Comparison of ENCODE assay signal across 16 mouse cellular contexts in genomic region chr15:90346162-90346561, GRCm38 (mm10).
DNase-seq lines count a peak whose midpoint lies in the region; ATAC-seq and TF ChIP-seq lines count a peak whose summit lies in the region.
"Had no signal": no experiment of that assay in that cellular context is flagged by ENCODE, and none has a peak within 500 bp of the region (broad histone marks: within the 10 kb centered on the region; RNA-seq: fewer than 3 reads in every experiment).

No protein-coding gene starts in this region.

- no peak for ATAC-seq in heart, embryonic 15.5 days (replicated peaks; ENCODE audit: insufficient number of reproducible peaks, insufficient read depth, low FRiP score, low read depth)
- no peak for ATAC-seq in intestine, embryonic 14.5 days (replicated peaks; ENCODE audit: low FRiP score, low TSS enrichment, low read depth)
- no peak for ATAC-seq in liver, embryonic 14.5 days (ENCODE audit: insufficient read depth)
- no peak for ATAC-seq in megakaryocyte progenitor cell, adult 5-6 weeks (replicated peaks; ENCODE audit: poor library complexity)
- ATAC-seq: Patski had no signal

- no peaks in the 10 kb centered on the region for H3K27me3 ChIP-seq in heart, embryonic 15.5 days
- H3K27me3 ChIP-seq in liver, adult 2 months (ENCODE audit: control insufficient read depth, insufficient read depth, low read length), result no peaks in the 10 kb centered on the region
- no peaks in the 10 kb centered on the region for H3K27me3 ChIP-seq in intestine, embryonic 14.5 days (replicated peaks; ENCODE audit: control insufficient read depth, insufficient read depth, low read length)
- H3K27me3 ChIP-seq in liver, embryonic 14.5 days (ENCODE audit: control insufficient read depth, insufficient read depth, low read length), result no peaks in the 10 kb centered on the region
- H3K27me3 ChIP-seq: megakaryocyte, embryonic 14.5 days; neural tube, embryonic 13.5 days; Patski had no signal

- no peaks in the 10 kb centered on the region for H3K36me3 ChIP-seq in heart, embryonic 15.5 days
- H3K36me3 ChIP-seq in liver, adult 2 months (ENCODE audit: control insufficient read depth, insufficient read depth, low read length), result no peaks in the 10 kb centered on the region
- no peaks in the 10 kb centered on the region for H3K36me3 ChIP-seq in intestine, embryonic 14.5 days (ENCODE audit: control insufficient read depth, insufficient read depth, low read length)
- H3K36me3 ChIP-seq in liver, embryonic 14.5 days (replicated peaks; ENCODE audit: control insufficient read depth, insufficient read depth, low read depth), result no peaks in the 10 kb centered on the region
- H3K36me3 ChIP-seq: neural tube, embryonic 13.5 days had no signal

- no peak for DNase-seq in heart, postnatal 4 days
- DNase-seq in liver, adult 2 months (ENCODE audit: extremely low read depth, low read depth, low spot score), result peak; percentile 75
- no peak for DNase-seq in liver
- DNase-seq in intestine, embryonic 14.5 days (ENCODE audit: low spot score), result no peak
- no peak for DNase-seq in liver, embryonic 14.5 days (ENCODE audit: low read depth in 3 of 3, low spot score in 3 of 3)
- no peak for DNase-seq in thymus, postnatal 0 days (ENCODE audit: low spot score)
- DNase-seq: adrenal gland, postnatal 36 days; cerebellum, adult 9-11 months; lung, postnatal 10 days; right cerebral cortex, postnatal 14 days; thymus, postnatal 36 days had no signal

- H3K9me3 ChIP-seq in heart, embryonic 15.5 days (replicated peaks), result no peaks in the 10 kb centered on the region
- no peaks in the 10 kb centered on the region for H3K9me3 ChIP-seq in intestine, embryonic 14.5 days (ENCODE audit: control insufficient read depth, low read length)
- no peaks in the 10 kb centered on the region for H3K9me3 ChIP-seq in liver, embryonic 14.5 days (ENCODE audit: control insufficient read depth, low read length)

- H3K4me1 ChIP-seq in heart, embryonic 15.5 days (replicated peaks), result peaks cover 7% of the 10 kb centered on the region; the same call in 1 of the 2 replicates
- H3K4me1 ChIP-seq in liver, adult 2 months (ENCODE audit: control insufficient read depth, insufficient read depth, low read length), result peaks cover 23% of the 10 kb centered on the region; the same call in 1 of the 2 replicates
- no peaks in the 10 kb centered on the region for H3K4me1 ChIP-seq in intestine, embryonic 14.5 days (replicated peaks; ENCODE audit: control insufficient read depth, insufficient read depth, low read length)
- H3K4me1 ChIP-seq in liver, embryonic 14.5 days (replicated peaks; ENCODE audit: control insufficient read depth in 2 of 2, insufficient read depth in 2 of 2, low read length in 1 of 2), result no peaks in the 10 kb centered on the region
- H3K4me1 ChIP-seq: megakaryocyte, embryonic 14.5 days had no signal

- no peak overlapping the region for H3K9ac ChIP-seq in heart, embryonic 15.5 days
- H3K9ac ChIP-seq in liver, adult 2 months (ENCODE audit: low read depth, low read length), result peak overlapping the region; percentile 67; the same call in 1 of the 2 replicates
- no peak overlapping the region for H3K9ac ChIP-seq in intestine, embryonic 14.5 days (ENCODE audit: low read length)
- H3K9ac ChIP-seq in liver, embryonic 14.5 days (replicated peaks), result no peak overlapping the region
- H3K9ac ChIP-seq: neural tube, embryonic 13.5 days had no signal

- TF ChIP-seq POLR2A in liver, adult 2 months (IDR thresholded peaks at IDR 0.05; ENCODE audit: extremely low read depth, insufficient read depth, low read length), result no peak

- no peak overlapping the region for H3K4me3 ChIP-seq in heart, embryonic 15.5 days
- H3K4me3 ChIP-seq in liver, adult 2 months (ENCODE audit: insufficient read depth, low read depth, low read length), result peak overlapping the region; percentile 9; the same call in 1 of the 2 replicates
- H3K4me3 ChIP-seq in intestine, embryonic 14.5 days (ENCODE audit: low read depth, low read length), result no peak overlapping the region
- H3K4me3 ChIP-seq in liver, embryonic 14.5 days (ENCODE audit: insufficient read depth in 1 of 2, low read depth in 2 of 2, low read length in 2 of 2), result no peak overlapping the region
- H3K4me3 ChIP-seq: megakaryocyte, embryonic 14.5 days; neural tube, embryonic 13.5 days had no signal

- no peak overlapping the region for H3K27ac ChIP-seq in heart, embryonic 15.5 days
- H3K27ac ChIP-seq in liver, adult 2 months (replicated peaks; ENCODE audit: insufficient read depth, low read depth, low read length), result peak overlapping the region; percentile 96
- H3K27ac ChIP-seq in intestine, embryonic 14.5 days (ENCODE audit: low read depth), result no peak overlapping the region
- no peak overlapping the region for H3K27ac ChIP-seq in liver, embryonic 14.5 days
- H3K27ac ChIP-seq: neural tube, embryonic 13.5 days had no signal

- no peak for TF ChIP-seq CTCF in liver, adult 2 months (IDR thresholded peaks at IDR 0.05; ENCODE audit: low read depth, low read length)
- no peak for TF ChIP-seq CTCF in liver, embryonic 14.5 days (IDR thresholded peaks at IDR 0.05; ENCODE audit: low read depth)

- TF ChIP-seq EP300 in liver, embryonic 14.5 days (IDR thresholded peaks at IDR 0.05; ENCODE audit: low read depth), result no peak

- H3K79me2 ChIP-seq in liver, adult 2 months (ENCODE audit: control insufficient read depth, insufficient read depth, low read length), result no peaks in the 10 kb centered on the region

- WGBS in heart, embryonic 15.5 days, result 19% methylated on average over 9 of the region's 9 CpGs
- 13% methylated on average over 9 of the region's 9 CpGs for WGBS in liver, adult 2 months
- 23% methylated on average over 9 of the region's 9 CpGs for WGBS in intestine, embryonic 14.5 days
- WGBS in liver, embryonic 14.5 days (ENCODE audit: insufficient replicate concordance), result 41% methylated on average over 9 of the region's 9 CpGs

- peak overlapping the region; percentile 35 for H3K4me2 ChIP-seq in heart, embryonic 15.5 days
- H3K4me2 ChIP-seq in intestine, embryonic 14.5 days (ENCODE audit: low read length), result 0 out of 2 replicates have a peak overlapping the region, but pooled peaks have one; percentile 1
- 0 out of 2 replicates have a peak overlapping the region, but pooled peaks have one; percentile 18 for H3K4me2 ChIP-seq in liver, embryonic 14.5 days (ENCODE audit: low read depth)
- H3K4me2 ChIP-seq: neural tube, embryonic 13.5 days had no signal
